8 mouse cellular contexts compared by ENCODE assay signal in genomic region chr7:16312672-16313311, GRCm38 (mm10). TPM values are rescaled to one million over a fixed set of nuclear protein-coding genes. Genes with fewer than 3 reads are reported as not detected.
DNase-seq lines count a peak whose midpoint lies in the region; ATAC-seq and TF ChIP-seq lines count a peak whose summit lies in the region.

No protein-coding gene starts in this region.

- 1% methylated on average over 12 of the region's 12 CpGs for WGBS in forebrain, postnatal 0 days
- WGBS in hindbrain, embryonic 13.5 days: 0% methylated on average over 12 of the region's 12 CpGs
- 2% methylated on average over 11 of the region's 12 CpGs for WGBS in midbrain, postnatal 0 days
- under 1% methylated on average over 11 of the region's 12 CpGs for WGBS in stomach, postnatal 0 days

- H3K9ac ChIP-seq in forebrain, postnatal 0 days: peak overlapping the region; percentile 82
- peak overlapping the region; percentile 92 for H3K9ac ChIP-seq in hindbrain, embryonic 13.5 days
- peak overlapping the region; percentile 74 for H3K9ac ChIP-seq in midbrain, postnatal 0 days (replicated peaks; ENCODE audit: low read length, poor library complexity, severe bottlenecking)
- peak overlapping the region; percentile 90 for H3K9ac ChIP-seq in stomach, postnatal 0 days (ENCODE audit: low read length)

- peak overlapping the region; percentile 94 for H3K27ac ChIP-seq in forebrain, postnatal 0 days (ENCODE audit: low read depth, low read length)
- H3K27ac ChIP-seq in hindbrain, embryonic 13.5 days: peak overlapping the region; percentile 97
- peak overlapping the region; percentile 93 for H3K27ac ChIP-seq in midbrain, postnatal 0 days (ENCODE audit: low read depth, low read length)
- peak overlapping the region; percentile 99 for H3K27ac ChIP-seq in stomach, postnatal 0 days (replicated peaks)

- H3K4me3 ChIP-seq in forebrain, postnatal 0 days (ENCODE audit: low read depth, low read length): peak overlapping the region; percentile 72
- peak overlapping the region; percentile 68 for H3K4me3 ChIP-seq in hindbrain, embryonic 13.5 days
- peak overlapping the region; percentile 81 for H3K4me3 ChIP-seq in midbrain, postnatal 0 days (ENCODE audit: low read depth, low read length)
- H3K4me3 ChIP-seq in stomach, postnatal 0 days (ENCODE audit: low read depth, low read length): peak overlapping the region; percentile 72

- H3K27me3 ChIP-seq in forebrain, postnatal 0 days (ENCODE audit: insufficient read depth, low read length): no peaks in the 10 kb centered on the region
- no peaks in the 10 kb centered on the region for H3K27me3 ChIP-seq in hindbrain, embryonic 13.5 days
- H3K27me3 ChIP-seq in midbrain, postnatal 0 days (ENCODE audit: insufficient read depth, low read length): no peaks in the 10 kb centered on the region
- no peaks in the 10 kb centered on the region for H3K27me3 ChIP-seq in stomach, postnatal 0 days (ENCODE audit: control insufficient read depth, insufficient read depth, low read length)

- peak overlapping the region; percentile 98 for H3K4me2 ChIP-seq in forebrain, postnatal 0 days (ENCODE audit: low read depth)
- H3K4me2 ChIP-seq in hindbrain, embryonic 13.5 days: peak overlapping the region; percentile 96
- peak overlapping the region; percentile 97 for H3K4me2 ChIP-seq in midbrain, postnatal 0 days (ENCODE audit: low read depth, low read length, poor library complexity, severe bottlenecking)
- H3K4me2 ChIP-seq in stomach, postnatal 0 days (replicated peaks; ENCODE audit: low read depth): peak overlapping the region; percentile 100

- peaks cover 15% of the 10 kb centered on the region for H3K4me1 ChIP-seq in forebrain, postnatal 0 days (ENCODE audit: insufficient read depth)
- peaks cover 59% of the 10 kb centered on the region for H3K4me1 ChIP-seq in hindbrain, embryonic 13.5 days (replicated peaks)
- H3K4me1 ChIP-seq in midbrain, postnatal 0 days (ENCODE audit: insufficient read depth, low read length): peaks cover 13% of the 10 kb centered on the region
- peaks cover 14% of the 10 kb centered on the region for H3K4me1 ChIP-seq in stomach, postnatal 0 days (replicated peaks; ENCODE audit: control insufficient read depth, insufficient read depth)

- no peak for TF ChIP-seq CTCF in forebrain, postnatal 0 days (IDR thresholded peaks at IDR 0.05; ENCODE audit: low read depth)
- no peak for TF ChIP-seq CTCF in midbrain, postnatal 0 days (IDR thresholded peaks at IDR 0.05)
- TF ChIP-seq CTCF in stomach, postnatal 0 days (IDR thresholded peaks at IDR 0.05; ENCODE audit: low read depth): no peak

- H3K36me3 ChIP-seq in forebrain, postnatal 0 days (ENCODE audit: insufficient read depth): peaks cover 13% of the 10 kb centered on the region
- H3K36me3 ChIP-seq in hindbrain, embryonic 13.5 days: peaks cover 13% of the 10 kb centered on the region
- peaks cover 9% of the 10 kb centered on the region; the same call in 1 of the 2 replicates for H3K36me3 ChIP-seq in midbrain, postnatal 0 days (ENCODE audit: insufficient read depth, low read length)
- H3K36me3 ChIP-seq in stomach, postnatal 0 days (ENCODE audit: control insufficient read depth, insufficient read depth, low read length): peaks cover 3% of the 10 kb centered on the region; the same call in 1 of the 2 replicates

- peak; percentile 40 for DNase-seq in layer of hippocampus, adult 9-11 months
- DNase-seq in layer of hippocampus, adult 9-10 months (ENCODE audit: low spot score): no peak
- DNase-seq in cerebellum, adult 11-12 months: peak; percentile 81
- peak; percentile 22 for DNase-seq in forebrain, postnatal 0 days
- peak; percentile 79 for DNase-seq in liver
- peak; percentile 41 for DNase-seq in midbrain, postnatal 0 days (ENCODE audit: low spot score)
- peak; percentile 81 for DNase-seq in stomach, postnatal 0 days (ENCODE audit: low spot score)

- H3K9me3 ChIP-seq in forebrain, postnatal 0 days (ENCODE audit: low read length): no peaks in the 10 kb centered on the region
- no peaks in the 10 kb centered on the region for H3K9me3 ChIP-seq in hindbrain, embryonic 13.5 days
- H3K9me3 ChIP-seq in midbrain, postnatal 0 days (ENCODE audit: low read length): no peaks in the 10 kb centered on the region
- H3K9me3 ChIP-seq in stomach, postnatal 0 days (ENCODE audit: control insufficient read depth, low read length): no peaks in the 10 kb centered on the region

- no peak for TF ChIP-seq EP300 in stomach, postnatal 0 days (optimal IDR thresholded peaks at IDR 0.05)

- ATAC-seq in forebrain, postnatal 0 days: no peak
- ATAC-seq in hindbrain, embryonic 13.5 days (ENCODE audit: low FRiP score): no peak
- no peak for ATAC-seq in midbrain, postnatal 0 days (ENCODE audit: low FRiP score)
- ATAC-seq in stomach, postnatal 0 days (ENCODE audit: low FRiP score, low TSS enrichment): peak; percentile 41

RNA-seq across cellular contexts. Expression of gene Bbc3, which starts 4.6 kb away (rescaled TPM):
- 41.2 and 57.8 TPM in 2 replicates for total RNA-seq in forebrain, postnatal 0 days (2014; rRNA removed)
- 40.0 and 40.2 TPM in 2 replicates for polyA plus RNA-seq in forebrain, postnatal 0 days (2015; fragmentation: Nextera tagmentation; extraction: Ambion mirVana)
- polyA plus RNA-seq in hindbrain, embryonic 13.5 days (2015; fragmentation: Nextera tagmentation; extraction: Ambion mirVana): 24.0 and 24.2 TPM in 2 replicates
- 45.1 and 50.6 TPM in 2 replicates for total RNA-seq in midbrain, postnatal 0 days (2014; rRNA removed)
- 38.9 and 39.0 TPM in 2 replicates for polyA plus RNA-seq in midbrain, postnatal 0 days (2015; fragmentation: Nextera tagmentation; extraction: Ambion mirVana)
- polyA plus RNA-seq in stomach, postnatal 0 days (2015; fragmentation: Nextera tagmentation; extraction: Ambion mirVana): 3.7 and 5.0 TPM in 2 replicates

RNA-seq across cellular contexts. Expression of gene Ccdc9, which starts 26.2 kb away (rescaled TPM):
- 31.6 and 38.2 TPM in 2 replicates for total RNA-seq in forebrain, postnatal 0 days (2014; rRNA removed)
- 12.8 and 18.6 TPM in 2 replicates for polyA plus RNA-seq in forebrain, postnatal 0 days (2015; fragmentation: Nextera tagmentation; extraction: Ambion mirVana)
- polyA plus RNA-seq in hindbrain, embryonic 13.5 days (2015; fragmentation: Nextera tagmentation; extraction: Ambion mirVana): 23.9 and 27.9 TPM in 2 replicates
- total RNA-seq in midbrain, postnatal 0 days (2014; rRNA removed): 31.5 and 35.0 TPM in 2 replicates
- 12.7 and 13.6 TPM in 2 replicates for polyA plus RNA-seq in midbrain, postnatal 0 days (2015; fragmentation: Nextera tagmentation; extraction: Ambion mirVana)
- 11.5 and 13.0 TPM in 2 replicates for polyA plus RNA-seq in stomach, postnatal 0 days (2015; fragmentation: Nextera tagmentation; extraction: Ambion mirVana)

RNA-seq across cellular contexts. Expression of gene Inafm1, which starts 39.4 kb away (rescaled TPM):
- total RNA-seq in forebrain, postnatal 0 days (2014; rRNA removed): 36.9 and 43.2 TPM in 2 replicates
- 63.6 and 68.4 TPM in 2 replicates for polyA plus RNA-seq in forebrain, postnatal 0 days (2015; fragmentation: Nextera tagmentation; extraction: Ambion mirVana)
- 33.4 and 33.8 TPM in 2 replicates for polyA plus RNA-seq in hindbrain, embryonic 13.5 days (2015; fragmentation: Nextera tagmentation; extraction: Ambion mirVana)
- 58.2 and 60.5 TPM in 2 replicates for total RNA-seq in midbrain, postnatal 0 days (2014; rRNA removed)
- 84.2 and 84.5 TPM in 2 replicates for polyA plus RNA-seq in midbrain, postnatal 0 days (2015; fragmentation: Nextera tagmentation; extraction: Ambion mirVana)
- 28.0 and 29.1 TPM in 2 replicates for polyA plus RNA-seq in stomach, postnatal 0 days (2015; fragmentation: Nextera tagmentation; extraction: Ambion mirVana)

RNA-seq across cellular contexts. Expression of gene C5ar1, which starts 53.5 kb away (rescaled TPM):
- total RNA-seq in forebrain, postnatal 0 days (2014; rRNA removed): 0.52 and 1.2 TPM in 2 replicates
- 1.7 TPM in 2 replicates for polyA plus RNA-seq in forebrain, postnatal 0 days (2015; fragmentation: Nextera tagmentation; extraction: Ambion mirVana)
- 1.7 and 2.3 TPM in 2 replicates for polyA plus RNA-seq in hindbrain, embryonic 13.5 days (2015; fragmentation: Nextera tagmentation; extraction: Ambion mirVana)
- total RNA-seq in midbrain, postnatal 0 days (2014; rRNA removed): 0.85 and 1.4 TPM in 2 replicates
- polyA plus RNA-seq in midbrain, postnatal 0 days (2015; fragmentation: Nextera tagmentation; extraction: Ambion mirVana): 1.4 TPM in 2 replicates
- 1.9 and 2.0 TPM in 2 replicates for polyA plus RNA-seq in stomach, postnatal 0 days (2015; fragmentation: Nextera tagmentation; extraction: Ambion mirVana)
